ENCODE assay signal across 8 mouse cellular contexts in genomic region chr10:127042468-127043115, GRCm38 (mm10). TPM values are rescaled to one million over a fixed set of nuclear protein-coding genes. Genes with fewer than 3 reads are reported as not detected.
DNase-seq lines count a peak whose midpoint lies in the region; ATAC-seq and TF ChIP-seq lines count a peak whose summit lies in the region.

No protein-coding gene starts in this region.

- peaks cover 3% of the 10 kb centered on the region; the same call in 1 of the 2 replicates for H3K4me1 ChIP-seq in lung, postnatal 0 days (ENCODE audit: insufficient read depth, low read depth, low read length)
- peaks cover 7% of the 10 kb centered on the region for H3K4me1 ChIP-seq in embryonic facial prominence, embryonic 14.5 days (ENCODE audit: control insufficient read depth, insufficient read depth, low read length)
- H3K4me1 ChIP-seq in limb, embryonic 11.5 days (ENCODE audit: control insufficient read depth, insufficient read depth, low read length): 0 out of 2 replicates have a peak, but pooled peaks cover 4% of the 10 kb centered on the region
- no peaks in the 10 kb centered on the region; the same call in 1 of the 2 replicates for H3K4me1 ChIP-seq in small intestine, adult 2 months (ENCODE audit: control insufficient read depth, insufficient read depth, insufficient read length, low read length)

- no peaks in the 10 kb centered on the region for H3K36me3 ChIP-seq in lung, postnatal 0 days (ENCODE audit: insufficient read depth, low read length)
- H3K36me3 ChIP-seq in embryonic facial prominence, embryonic 14.5 days (ENCODE audit: control insufficient read depth, insufficient read depth, low read length): peaks cover 6% of the 10 kb centered on the region; the same call in 1 of the 2 replicates
- H3K36me3 ChIP-seq in limb, embryonic 11.5 days (ENCODE audit: control insufficient read depth, insufficient read depth, low read length): no peaks in the 10 kb centered on the region; the same call in 1 of the 2 replicates
- no peaks in the 10 kb centered on the region for H3K36me3 ChIP-seq in small intestine, adult 2 months (ENCODE audit: control insufficient read depth, insufficient read depth, low read length)

- peak overlapping the region; percentile 69 for H3K4me3 ChIP-seq in lung, postnatal 0 days (ENCODE audit: low read depth, low read length)
- H3K4me3 ChIP-seq in embryonic facial prominence, embryonic 14.5 days (ENCODE audit: low read depth, low read length): peak overlapping the region; percentile 71
- peak overlapping the region; percentile 90 for H3K4me3 ChIP-seq in limb, embryonic 11.5 days (ENCODE audit: low read depth, low read length)
- H3K4me3 ChIP-seq in small intestine, adult 2 months (ENCODE audit: low read depth, low read length): peak overlapping the region; percentile 89

- 0 out of 2 replicates have a peak overlapping the region, but pooled peaks have one; percentile 4 for H3K27ac ChIP-seq in lung, postnatal 0 days (ENCODE audit: low read length)
- H3K27ac ChIP-seq in embryonic facial prominence, embryonic 14.5 days (replicated peaks; ENCODE audit: low read depth, low read length): peak overlapping the region; percentile 78
- H3K27ac ChIP-seq in limb, embryonic 11.5 days (replicated peaks; ENCODE audit: low read depth, low read length): no peak overlapping the region
- H3K27ac ChIP-seq in small intestine, adult 2 months (ENCODE audit: insufficient read depth, low read depth, low read length): no peak overlapping the region

- no peak for ATAC-seq in lung, postnatal 0 days
- no peak for ATAC-seq in embryonic facial prominence, embryonic 14.5 days (ENCODE audit: low read depth)
- 0 out of 2 replicates have a peak, but pooled peaks have one; percentile 4 for ATAC-seq in limb, embryonic 11.5 days (ENCODE audit: insufficient number of reproducible peaks, low FRiP score, low TSS enrichment, low read depth)
- ATAC-seq in megakaryocyte progenitor cell, adult 5-6 weeks (replicated peaks; ENCODE audit: poor library complexity): no peak

- no peak for TF ChIP-seq CTCF in lung, postnatal 0 days (IDR thresholded peaks at IDR 0.05)
- TF ChIP-seq CTCF in small intestine, adult 2 months (IDR thresholded peaks at IDR 0.05; ENCODE audit: extremely low read depth, insufficient read length, insufficient replicate concordance, low read depth, low read length): no peak

- H3K9me3 ChIP-seq in lung, postnatal 0 days (ENCODE audit: low read length): no peaks in the 10 kb centered on the region
- no peaks in the 10 kb centered on the region for H3K9me3 ChIP-seq in embryonic facial prominence, embryonic 14.5 days (ENCODE audit: control insufficient read depth, low read length)
- no peaks in the 10 kb centered on the region for H3K9me3 ChIP-seq in limb, embryonic 11.5 days (ENCODE audit: control insufficient read depth, low read length)

- 0 out of 2 replicates have a peak overlapping the region, but pooled peaks have one; percentile 46 for H3K9ac ChIP-seq in lung, postnatal 0 days (replicated peaks; ENCODE audit: low read depth)
- peak overlapping the region; percentile 75 for H3K9ac ChIP-seq in embryonic facial prominence, embryonic 14.5 days (ENCODE audit: low read depth, low read length)
- peak overlapping the region; percentile 63 for H3K9ac ChIP-seq in limb, embryonic 11.5 days (ENCODE audit: low read length)

- TF ChIP-seq EP300 in lung, postnatal 0 days (IDR thresholded peaks at IDR 0.05): no peak

- no peaks in the 10 kb centered on the region for H3K27me3 ChIP-seq in lung, postnatal 0 days (replicated peaks; ENCODE audit: insufficient read depth, low read length)
- peaks cover 2% of the 10 kb centered on the region; the same call in 1 of the 2 replicates for H3K27me3 ChIP-seq in embryonic facial prominence, embryonic 14.5 days (replicated peaks; ENCODE audit: control insufficient read depth, insufficient read depth, low read length)
- H3K27me3 ChIP-seq in limb, embryonic 11.5 days (ENCODE audit: control insufficient read depth, insufficient read depth, low read length): peaks cover 1% of the 10 kb centered on the region
- 0 out of 2 replicates have a peak, but pooled peaks cover under 1% of the 10 kb centered on the region for H3K27me3 ChIP-seq in small intestine, adult 2 months (ENCODE audit: control insufficient read depth, insufficient read depth, low read length)

- TF ChIP-seq POLR2A in small intestine, adult 2 months (IDR thresholded peaks at IDR 0.05; ENCODE audit: low read depth, low read length): no peak

- peak overlapping the region; percentile 97 for H3K4me2 ChIP-seq in lung, postnatal 0 days (replicated peaks; ENCODE audit: low read depth, low read length)
- peak overlapping the region; percentile 81 for H3K4me2 ChIP-seq in embryonic facial prominence, embryonic 14.5 days (ENCODE audit: low read depth, low read length)
- peak overlapping the region; percentile 98 for H3K4me2 ChIP-seq in limb, embryonic 11.5 days (ENCODE audit: low read depth, severe bottlenecking)

- WGBS in lung, postnatal 0 days: 7% methylated on average over 5 of the region's 5 CpGs
- 14% methylated on average over 5 of the region's 5 CpGs for WGBS in embryonic facial prominence, embryonic 14.5 days
- 22% methylated on average over 5 of the region's 5 CpGs for WGBS in limb, embryonic 11.5 days
- 5% methylated on average over 5 of the region's 5 CpGs for WGBS in small intestine, adult 2 months

- no peak for DNase-seq in lung, postnatal 0 days (ENCODE audit: low spot score)
- no peak for DNase-seq in lung, postnatal 25 days (ENCODE audit: low spot score)
- DNase-seq in embryonic facial prominence, embryonic 14.5 days (ENCODE audit: low spot score): no peak
- no peak for DNase-seq in limb, embryonic 11.5 days (ENCODE audit: low spot score)
- DNase-seq in adrenal gland, postnatal 25 days: no peak
- DNase-seq in kidney, adult 11 months: no peak

RNA-seq across cellular contexts. Expression of gene Eef1akmt3, which starts 1.3 kb away (rescaled TPM):
- polyA plus RNA-seq in lung, postnatal 0 days (2015; fragmentation: Nextera tagmentation; extraction: Ambion mirVana): 0.27 and 0.30 TPM in 2 replicates
- polyA plus RNA-seq in embryonic facial prominence, embryonic 14.5 days (2014; fragmentation: Nextera tagmentation; extraction: Ambion mirVana): 0.84 and 1.0 TPM in 2 replicates
- polyA plus RNA-seq in limb, embryonic 11.5 days (2014; fragmentation: Nextera tagmentation; extraction: Ambion mirVana): 0.19 and 0.31 TPM in 2 replicates
- polyA plus RNA-seq in small intestine, adult 2 months (2012; rRNA removed): 1.2 TPM in 2 replicates
- 0.07 TPM in 1 of 2 replicates, not detected in the other for total RNA-seq in megakaryocyte progenitor cell, adult 5-6 weeks (2015)
- total RNA-seq in megakaryocyte progenitor cell, adult 5-6 weeks (2017): not detected in 2 replicates
- total RNA-seq in adrenal gland, postnatal 25 days (2021): 0.49 TPM in 1 of 2 replicates, not detected in the other

RNA-seq across cellular contexts. Expression of gene Mettl1, which starts 1.4 kb away (rescaled TPM):
- 12.9 and 13.6 TPM in 2 replicates for polyA plus RNA-seq in lung, postnatal 0 days (2015; fragmentation: Nextera tagmentation; extraction: Ambion mirVana)
- 47.7 and 55.9 TPM in 2 replicates for polyA plus RNA-seq in embryonic facial prominence, embryonic 14.5 days (2014; fragmentation: Nextera tagmentation; extraction: Ambion mirVana)
- polyA plus RNA-seq in limb, embryonic 11.5 days (2014; fragmentation: Nextera tagmentation; extraction: Ambion mirVana): 47.6 and 50.4 TPM in 2 replicates
- 9.6 and 10.3 TPM in 2 replicates for polyA plus RNA-seq in small intestine, adult 2 months (2012; rRNA removed)
- total RNA-seq in megakaryocyte progenitor cell, adult 5-6 weeks (2015): 36.5 and 46.6 TPM in 2 replicates
- total RNA-seq in megakaryocyte progenitor cell, adult 5-6 weeks (2017): 22.7 and 30.9 TPM in 2 replicates
- total RNA-seq in adrenal gland, postnatal 25 days (2021): 17.6 and 23.0 TPM in 2 replicates

RNA-seq across cellular contexts. Expression of gene Cyp27b1, which starts 5.5 kb away (rescaled TPM):
- polyA plus RNA-seq in lung, postnatal 0 days (2015; fragmentation: Nextera tagmentation; extraction: Ambion mirVana): 0.13 TPM in 1 of 2 replicates, not detected in the other
- polyA plus RNA-seq in embryonic facial prominence, embryonic 14.5 days (2014; fragmentation: Nextera tagmentation; extraction: Ambion mirVana): 0.13 and 0.29 TPM in 2 replicates
- polyA plus RNA-seq in limb, embryonic 11.5 days (2014; fragmentation: Nextera tagmentation; extraction: Ambion mirVana): not detected in 2 replicates
- 0.22 and 0.29 TPM in 2 replicates for polyA plus RNA-seq in small intestine, adult 2 months (2012; rRNA removed)
- total RNA-seq in megakaryocyte progenitor cell, adult 5-6 weeks (2015): 0.10 TPM in 1 of 2 replicates, not detected in the other
- total RNA-seq in megakaryocyte progenitor cell, adult 5-6 weeks (2017): 0.30 TPM in 1 of 2 replicates, not detected in the other
- 0.33 TPM in 1 of 2 replicates, not detected in the other for total RNA-seq in adrenal gland, postnatal 25 days (2021)

RNA-seq across cellular contexts. Expression of gene Tsfm, which starts 12.0 kb away (rescaled TPM):
- polyA plus RNA-seq in lung, postnatal 0 days (2015; fragmentation: Nextera tagmentation; extraction: Ambion mirVana): 39.1 and 42.3 TPM in 2 replicates
- 61.0 and 61.3 TPM in 2 replicates for polyA plus RNA-seq in embryonic facial prominence, embryonic 14.5 days (2014; fragmentation: Nextera tagmentation; extraction: Ambion mirVana)
- polyA plus RNA-seq in limb, embryonic 11.5 days (2014; fragmentation: Nextera tagmentation; extraction: Ambion mirVana): 87.4 and 91.8 TPM in 2 replicates
- 24.7 and 36.4 TPM in 2 replicates for polyA plus RNA-seq in small intestine, adult 2 months (2012; rRNA removed)
- total RNA-seq in megakaryocyte progenitor cell, adult 5-6 weeks (2015): 46.6 and 48.6 TPM in 2 replicates
- 42.8 and 45.6 TPM in 2 replicates for total RNA-seq in megakaryocyte progenitor cell, adult 5-6 weeks (2017)
- 50.6 and 66.8 TPM in 2 replicates for total RNA-seq in adrenal gland, postnatal 25 days (2021)

RNA-seq across cellular contexts. Expression of gene March9, which starts 17.4 kb away (rescaled TPM):
- polyA plus RNA-seq in lung, postnatal 0 days (2015; fragmentation: Nextera tagmentation; extraction: Ambion mirVana): 0.63 and 0.86 TPM in 2 replicates
- 1.5 and 2.0 TPM in 2 replicates for polyA plus RNA-seq in embryonic facial prominence, embryonic 14.5 days (2014; fragmentation: Nextera tagmentation; extraction: Ambion mirVana)
- 1.2 and 1.6 TPM in 2 replicates for polyA plus RNA-seq in limb, embryonic 11.5 days (2014; fragmentation: Nextera tagmentation; extraction: Ambion mirVana)
- polyA plus RNA-seq in small intestine, adult 2 months (2012; rRNA removed): 1.9 and 6.9 TPM in 2 replicates
- total RNA-seq in megakaryocyte progenitor cell, adult 5-6 weeks (2015): 0.05 and 0.10 TPM in 2 replicates
- total RNA-seq in megakaryocyte progenitor cell, adult 5-6 weeks (2017): 0.08 TPM in 1 of 2 replicates, not detected in the other
- total RNA-seq in adrenal gland, postnatal 25 days (2021): 8.6 and 10.9 TPM in 2 replicates

Comparison
In these comparisons a context has a peak if more than half of its experiments do, and no peak if none do; other contexts are left out.
1. H3K27ac ChIP-seq: peak in lung, postnatal 0 days (single experiment) and embryonic facial prominence, embryonic 14.5 days (single experiment); none in limb, embryonic 11.5 days (single experiment) and small intestine, adult 2 months (single experiment).
2. Peak in every context shown above with its lines, with median percentiles within 50 percentile points of each other: H3K4me2 ChIP-seq, H3K4me3 ChIP-seq and H3K9ac ChIP-seq.